Mouse (Mus musculus): ENCODE data around the gene Trim72. TPM values are rescaled to one million over a fixed set of nuclear protein-coding genes. Genes with fewer than 3 reads are reported as not detected.
A peak's percentile ranks its signal among the peaks of the same experiment; 100 is the strongest.
"Not testable (repeated sequence)": the region's sequence is repeated elsewhere in the genome, so short reads cannot be mapped to it uniquely, and the experiment has no call there.

Trim72 gene
- polyA plus RNA-seq, 1 experiment from 2014 or later, result not detected

GRCm38 (mm10) chr7:128004487-128005362, 976 bp downstream of the Trim72 start:
- WGBS (ENCODE audit: insufficient replicate concordance), result 53% methylated on average over 35 of the region's 35 CpGs
- H3K9ac ChIP-seq (replicated peaks), result no peak overlapping the region
- H3K27ac ChIP-seq (ENCODE audit: low read depth), result no peak overlapping the region
- H3K27me3 ChIP-seq (ENCODE audit: insufficient read depth, low read length), result no peaks in the 10 kb centered on the region
- TF ChIP-seq CTCF (IDR thresholded peaks at IDR 0.05; ENCODE audit: low read depth), result no peak
- TF ChIP-seq EP300 (IDR thresholded peaks at IDR 0.05; ENCODE audit: low read depth), result no peak
- H3K4me3 ChIP-seq (ENCODE audit: low read depth, low read length), result no peak overlapping the region
- peak; percentile 18; the same call in 1 of the 2 replicates for ATAC-seq
- peaks cover 13% of the 10 kb centered on the region for H3K4me1 ChIP-seq (ENCODE audit: insufficient read depth)
- no peak for DNase-seq
- no peaks in the 10 kb centered on the region for H3K9me3 ChIP-seq (ENCODE audit: low read length)
- H3K36me3 ChIP-seq (replicated peaks; ENCODE audit: insufficient read depth, low read length), result no peaks in the 10 kb centered on the region
- H3K4me2 ChIP-seq (ENCODE audit: low read depth, low read length), result peak overlapping the region; percentile 22; the same call in 1 of the 2 replicates

- no peak for TF ChIP-seq CTCF (IDR thresholded peaks at IDR 0.05; ENCODE audit: low read depth)
- TF ChIP-seq EP300 (IDR thresholded peaks at IDR 0.05; ENCODE audit: low read depth), result no peak
- Histone ChIP-seq H3K27me3 (ENCODE audit: insufficient read depth, low read length) (no peaks in the 10 kb centered on the region), H3K27ac (ENCODE audit: low read depth) (no peak overlapping the region), H3K4me2 (ENCODE audit: low read depth, low read length) (no peak overlapping the region), H3K4me1 (ENCODE audit: insufficient read depth) (peaks cover 13% of the 10 kb centered on the region), H3K9me3 (ENCODE audit: low read length) (no peaks in the 10 kb centered on the region), H3K36me3 (replicated peaks; ENCODE audit: insufficient read depth, low read length) (no peaks in the 10 kb centered on the region), H3K4me3 (ENCODE audit: low read depth, low read length) (no peak overlapping the region), H3K9ac (replicated peaks) (no peak overlapping the region)
- ATAC-seq (no peak), DNase-seq (no peak)
- WGBS (ENCODE audit: insufficient replicate concordance), result 72% methylated on average over 7 of the region's 7 CpGs
Observed at GRCm38 (mm10) chr7:128006193-128006592, 2.4 kb downstream of the Trim72 start.

- Histone ChIP-seq H3K36me3 (replicated peaks; ENCODE audit: insufficient read depth, low read length) (no peaks in the 10 kb centered on the region), H3K4me2 (ENCODE audit: low read depth, low read length) (peak overlapping the region; percentile 0; the same call in 1 of the 2 replicates), H3K27ac (ENCODE audit: low read depth) (no peak overlapping the region), H3K4me3 (ENCODE audit: low read depth, low read length) (no peak overlapping the region), H3K9me3 (ENCODE audit: low read length) (no peaks in the 10 kb centered on the region), H3K4me1 (ENCODE audit: insufficient read depth) (peaks cover 5% of the 10 kb centered on the region; the same call in 1 of the 2 replicates), H3K27me3 (ENCODE audit: insufficient read depth, low read length) (no peaks in the 10 kb centered on the region), H3K9ac (replicated peaks) (no peak overlapping the region)
- DNase-seq (peak; percentile 42), ATAC-seq (peak; percentile 69)
- WGBS (ENCODE audit: insufficient replicate concordance), result 65% methylated on average over 39 of the region's 40 CpGs
- TF ChIP-seq CTCF (IDR thresholded peaks at IDR 0.05; ENCODE audit: low read depth) (0 out of 2 replicates have a peak, but pooled peaks have one; percentile 2), EP300 (IDR thresholded peaks at IDR 0.05; ENCODE audit: low read depth) (no peak)
Observed at GRCm38 (mm10) chr7:128009715-128010340, 6.1 kb downstream of the Trim72 start.

GRCm38 (mm10) chr7:128012136-128012780, 8.5 kb downstream of the Trim72 start:
- ATAC-seq (no peak), DNase-seq (no peak)
- Histone ChIP-seq H3K4me1 (ENCODE audit: insufficient read depth) (0 out of 2 replicates have a peak, but pooled peaks cover 2% of the 10 kb centered on the region), H3K27me3 (ENCODE audit: insufficient read depth, low read length) (no peaks in the 10 kb centered on the region), H3K4me2 (ENCODE audit: low read depth, low read length) (no peak overlapping the region), H3K36me3 (replicated peaks; ENCODE audit: insufficient read depth, low read length) (no peaks in the 10 kb centered on the region), H3K4me3 (ENCODE audit: low read depth, low read length) (no peak overlapping the region), H3K27ac (ENCODE audit: low read depth) (no peak overlapping the region), H3K9ac (replicated peaks) (no peak overlapping the region), H3K9me3 (ENCODE audit: low read length) (no peaks in the 10 kb centered on the region)
- TF ChIP-seq CTCF (IDR thresholded peaks at IDR 0.05; ENCODE audit: low read depth) (no peak), EP300 (IDR thresholded peaks at IDR 0.05; ENCODE audit: low read depth) (no peak)
- WGBS (ENCODE audit: insufficient replicate concordance), result 76% methylated on average over 13 of the region's 13 CpGs

GRCm38 (mm10) chr7:128013116-128013515, 9.4 kb downstream of the Trim72 start:
- TF ChIP-seq CTCF (IDR thresholded peaks at IDR 0.05; ENCODE audit: low read depth) (no peak), EP300 (IDR thresholded peaks at IDR 0.05; ENCODE audit: low read depth) (no peak)
- ATAC-seq (no peak), DNase-seq (no peak)
- no peak overlapping the region for H3K27ac ChIP-seq (ENCODE audit: low read depth)
- no peak overlapping the region for H3K4me2 ChIP-seq (ENCODE audit: low read depth, low read length)
- H3K36me3 ChIP-seq (replicated peaks; ENCODE audit: insufficient read depth, low read length), result no peaks in the 10 kb centered on the region
- no peak overlapping the region for H3K9ac ChIP-seq (replicated peaks)
- 0 out of 2 replicates have a peak, but pooled peaks cover 2% of the 10 kb centered on the region for H3K4me1 ChIP-seq (ENCODE audit: insufficient read depth)
- H3K4me3 ChIP-seq (ENCODE audit: low read depth, low read length), result no peak overlapping the region
- WGBS (ENCODE audit: insufficient replicate concordance), result 78% methylated on average over 13 of the region's 13 CpGs
- H3K9me3 ChIP-seq (ENCODE audit: low read length), result no peaks in the 10 kb centered on the region
- H3K27me3 ChIP-seq (ENCODE audit: insufficient read depth, low read length), result no peaks in the 10 kb centered on the region

GRCm38 (mm10) chr7:128016134-128016533, 12.4 kb downstream of the Trim72 start:
- not testable (repeated sequence) for H3K4me1 ChIP-seq (ENCODE audit: insufficient read depth); H3K9me3 ChIP-seq (ENCODE audit: low read length); H3K4me2 ChIP-seq (ENCODE audit: low read depth, low read length); DNase-seq; H3K9ac ChIP-seq (replicated peaks); H3K36me3 ChIP-seq (replicated peaks; ENCODE audit: insufficient read depth, low read length); H3K4me3 ChIP-seq (ENCODE audit: low read depth, low read length); H3K27ac ChIP-seq (ENCODE audit: low read depth); H3K27me3 ChIP-seq (ENCODE audit: insufficient read depth, low read length)
- peak; percentile 54 for ATAC-seq
- 62% methylated on average over 5 of the region's 5 CpGs for WGBS (ENCODE audit: insufficient replicate concordance)
